Mouse (Mus musculus) cortical plate, adult 2 months (tissue): ENCODE measurements around the gene Uqcc1. TPM values are rescaled to one million over a fixed set of nuclear protein-coding genes. Genes with fewer than 3 reads are reported as not detected.
"Not testable (repeated sequence)": the region's sequence is repeated elsewhere in the genome, so short reads cannot be mapped to it uniquely, and the experiment has no call there.

Source experiments
- H3K27ac ChIP-seq: fragments of 200-500 bp; 2 replicates; pipeline ENCODE4 v1.5.1; 2012; ENCODE audit warnings: low read length, control low read depth, inconsistent platforms; ENCODE audit not compliant: insufficient read depth
- H3K4me1 ChIP-seq: fragments of 200-500 bp; 2 replicates; pipeline ENCODE4 v1.6.1; 2011; ENCODE audit warnings: low read length; ENCODE audit not compliant: control insufficient read depth, insufficient read depth
- H3K4me3 ChIP-seq: fragments of 200-500 bp; 2 replicates; pipeline ENCODE4 v1.5.1; 2011; ENCODE audit warnings: mild to moderate bottlenecking, low read length, control low read depth; ENCODE audit not compliant: insufficient read depth
- CTCF ChIP-seq: fragments of 200-500 bp; IDR thresholded peaks from 2 replicates; pipeline ENCODE4 v1.5.1; 2011; ENCODE audit warnings: mild to moderate bottlenecking, control low read depth, low read length; ENCODE audit not compliant: insufficient read depth; ENCODE audit errors: extremely low read depth
- POLR2A ChIP-seq: fragments of 200-500 bp; IDR thresholded peaks from 2 replicates; pipeline ENCODE4 v1.6.1; 2011; ENCODE audit warnings: mild to moderate bottlenecking, low read length, control low read depth; ENCODE audit not compliant: insufficient read depth; ENCODE audit errors: extremely low read depth
- polyA plus RNA-seq: library from polyadenylated mRNA; depleted of rRNA; stranded (reverse); fragments of >200 nt; gene quantifications from 2 replicates; pipeline ENCODE4 v1.2.3, GENCODE M21; 2012

Gene Uqcc1
- polyA plus RNA-seq, 1 experiment, result 54.9 TPM

DNA sequence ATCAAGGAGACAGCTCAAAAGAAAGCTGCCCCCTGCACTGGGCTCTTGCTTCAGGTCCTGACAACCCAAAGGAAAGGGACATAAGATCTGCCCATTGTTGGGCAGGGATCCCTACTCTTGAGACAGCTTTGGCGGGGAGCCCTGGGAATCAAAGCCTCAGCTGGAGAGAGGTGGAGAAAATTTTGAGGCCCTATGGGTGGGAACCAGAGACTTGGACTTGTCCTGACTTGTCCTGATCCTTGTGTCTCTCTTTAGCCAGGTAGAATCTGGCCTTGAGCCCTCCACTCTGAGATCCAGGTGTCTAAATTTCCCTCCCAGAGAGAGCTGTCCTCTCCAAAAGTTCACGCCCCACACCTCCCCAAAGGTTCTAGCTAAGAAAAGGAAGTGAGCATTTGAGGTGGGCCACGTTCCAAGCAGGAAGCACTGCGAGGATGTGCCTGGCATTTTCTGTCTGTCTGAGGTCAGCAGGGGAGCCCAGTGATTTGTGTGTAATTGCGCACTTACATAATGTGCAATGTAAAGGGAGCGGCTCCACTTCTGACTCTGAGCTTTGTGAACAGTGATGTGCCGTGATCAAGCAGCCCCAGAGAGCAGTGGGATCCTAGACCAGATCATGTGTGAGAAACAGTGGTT is 9.9 kb upstream of the Uqcc1 start:
- TF ChIP-seq POLR2A (no peak), CTCF (no peak)
- no peaks in the 10 kb centered on the region for H3K4me1 ChIP-seq
- no peak overlapping the region for H3K4me3 ChIP-seq
- no peak overlapping the region for H3K27ac ChIP-seq

DNA sequence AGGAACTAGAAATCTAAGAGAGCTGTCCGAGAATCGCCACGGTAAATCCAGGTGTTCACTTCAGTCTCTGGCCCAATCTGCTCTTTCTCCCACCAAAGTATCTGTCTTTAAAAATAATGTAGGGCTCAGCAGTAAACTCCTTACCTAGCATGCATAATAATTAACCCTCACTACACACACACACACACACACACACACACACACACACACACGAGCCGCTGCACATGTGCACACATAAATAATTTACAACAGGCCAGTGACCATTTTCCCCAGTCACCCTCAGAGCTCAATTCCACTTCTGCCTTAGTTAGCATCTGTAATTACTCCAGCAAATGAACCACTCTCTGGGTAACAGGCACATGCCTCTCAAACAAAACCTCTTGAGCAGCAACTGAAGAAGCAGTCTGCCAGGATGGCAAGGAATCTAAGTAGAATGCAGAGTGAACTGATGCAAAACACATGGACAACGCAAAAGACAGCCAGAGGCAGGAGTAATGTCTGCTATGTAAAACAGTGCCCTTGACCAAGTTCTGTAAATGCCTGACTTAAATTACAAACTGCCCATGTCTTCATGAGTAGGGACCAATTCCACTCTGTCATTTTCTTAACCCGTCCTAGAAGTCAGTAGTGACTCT is 1.3 kb downstream of the Uqcc1 start:
- Histone ChIP-seq H3K27ac (no peak overlapping the region), H3K4me3 (peak overlapping the region; percentile 58; the same call in 1 of the 2 replicates), H3K4me1 (peaks cover 2% of the 10 kb centered on the region; the same call in 1 of the 2 replicates)
- no peak for TF ChIP-seq CTCF
- no peak for TF ChIP-seq POLR2A

DNA sequence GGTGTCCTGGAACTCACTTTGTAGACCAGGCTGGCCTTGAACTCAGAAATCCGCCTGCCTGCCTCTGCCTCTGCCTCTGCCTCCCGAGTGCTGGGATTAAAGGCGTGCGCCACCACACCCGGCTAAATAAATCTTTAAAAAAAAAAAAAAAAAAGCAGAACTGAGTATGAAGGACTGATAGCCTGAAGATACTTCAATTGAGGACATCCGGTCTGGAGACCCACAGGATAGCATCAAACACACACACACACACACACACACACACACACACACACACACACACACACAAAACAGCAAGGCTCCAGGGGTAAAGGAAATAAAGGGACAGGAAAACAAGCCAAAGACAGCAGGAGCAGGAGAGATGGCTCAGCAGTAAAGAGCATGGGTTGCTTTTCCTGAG is 4.9 kb downstream of the Uqcc1 start:
- not testable (repeated sequence) for H3K4me3 ChIP-seq, H3K4me1 ChIP-seq, H3K27ac ChIP-seq

DNA sequence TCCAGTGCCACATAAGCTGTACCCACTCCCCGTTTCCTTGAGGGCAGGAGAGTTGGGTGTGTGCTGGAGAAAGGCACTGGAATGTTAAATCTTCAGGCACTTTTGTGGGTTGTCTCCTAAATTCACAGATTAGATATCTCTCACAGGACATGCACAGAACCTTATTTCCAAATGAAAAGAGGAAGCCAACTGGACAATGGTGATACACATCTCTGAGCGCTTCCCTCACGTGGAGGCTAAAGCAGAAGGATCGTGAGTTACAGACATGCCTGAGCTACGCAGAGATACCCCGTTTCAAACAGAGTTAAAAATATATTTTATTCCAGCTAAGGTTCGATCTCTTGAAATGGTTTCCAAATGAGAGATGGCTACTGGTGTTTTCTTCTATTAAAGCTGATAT is 7.0 kb downstream of the Uqcc1 start:
- no peak overlapping the region for H3K4me3 ChIP-seq
- no peak overlapping the region for H3K27ac ChIP-seq
- no peak for TF ChIP-seq CTCF
- no peaks in the 10 kb centered on the region for H3K4me1 ChIP-seq

DNA sequence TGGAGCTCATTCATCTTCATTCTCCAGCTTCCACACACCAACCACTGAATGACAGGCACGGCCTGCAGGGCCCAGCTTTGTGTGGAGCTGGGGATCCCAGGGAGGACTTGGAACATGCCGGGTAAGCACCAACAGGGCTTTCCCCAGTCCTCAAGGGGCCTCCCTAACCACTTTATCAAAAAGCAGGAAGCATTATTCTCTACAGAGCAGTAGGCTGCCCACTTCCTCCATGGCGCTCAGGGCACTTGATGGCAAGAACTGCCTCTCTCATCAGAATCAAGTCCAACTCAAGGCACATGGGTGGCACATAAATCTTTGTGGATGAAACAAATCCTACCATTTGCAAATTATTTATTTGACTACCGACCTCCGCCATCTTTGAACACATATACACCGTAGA is 15.4 kb downstream of the Uqcc1 start:
- Histone ChIP-seq H3K27ac (no peak overlapping the region), H3K4me3 (no peak overlapping the region), H3K4me1 (no peaks in the 10 kb centered on the region)
- TF ChIP-seq CTCF (no peak), POLR2A (no peak)

DNA sequence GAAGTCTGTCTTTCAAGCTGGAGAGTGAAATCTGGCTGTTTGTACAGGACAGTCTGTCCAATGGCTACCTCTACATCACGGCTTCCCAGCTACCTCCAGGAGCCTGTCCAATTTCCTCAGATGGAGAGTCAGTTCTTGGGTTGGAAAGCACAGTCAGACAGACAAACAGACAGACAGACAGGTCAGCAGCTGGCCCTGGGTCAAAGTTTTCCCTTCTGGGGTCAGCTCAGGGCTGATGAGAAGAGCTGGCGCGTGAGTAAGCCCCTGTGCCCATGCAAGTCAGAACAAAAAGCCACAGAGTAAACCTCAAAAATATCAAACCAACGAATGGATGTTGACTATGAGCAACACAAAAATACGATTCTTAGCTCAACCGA is 26.5 kb downstream of the Uqcc1 start:
- no peak overlapping the region for H3K4me3 ChIP-seq
- TF ChIP-seq CTCF (no peak), POLR2A (no peak)
- H3K27ac ChIP-seq, result no peak overlapping the region

DNA sequence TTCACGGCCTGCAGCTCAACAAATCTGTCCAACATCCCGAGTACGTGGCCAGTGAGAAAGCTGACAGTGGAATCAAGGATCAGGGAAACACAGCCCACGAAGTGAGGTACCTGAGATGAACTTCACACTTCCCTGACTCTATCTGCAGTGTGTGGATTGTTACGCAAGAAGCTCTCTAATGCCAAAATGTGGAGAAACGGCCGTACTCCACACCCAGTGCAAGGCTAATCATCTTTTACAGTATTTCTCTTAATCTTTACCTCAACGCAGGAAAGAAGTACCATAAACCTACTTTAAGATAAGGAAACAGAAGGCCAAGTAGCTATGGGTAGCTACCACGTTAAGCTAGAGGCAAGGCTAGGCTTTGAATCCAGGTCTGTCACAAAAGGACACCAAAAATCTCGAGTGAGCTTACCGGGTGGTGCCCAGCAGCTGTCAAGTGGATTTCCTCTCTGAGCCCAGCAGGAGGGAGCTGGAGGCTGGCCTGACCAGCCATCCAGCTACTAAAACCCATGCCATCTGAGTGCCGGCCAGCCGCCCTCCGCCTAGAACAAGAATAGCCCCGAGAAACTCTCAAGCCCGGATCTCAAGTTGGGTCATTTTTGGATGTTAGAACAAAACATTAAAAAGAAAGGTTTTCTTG is 27.0 kb downstream of the Uqcc1 start:
- TF ChIP-seq CTCF (no peak), POLR2A (no peak)
- no peak overlapping the region for H3K4me3 ChIP-seq
- no peaks in the 10 kb centered on the region for H3K4me1 ChIP-seq
- H3K27ac ChIP-seq, result no peak overlapping the region

More for the DNA sequence above, 26.5 kb downstream of the Uqcc1 start:
- H3K4me1 ChIP-seq, result no peaks in the 10 kb centered on the region

DNA sequence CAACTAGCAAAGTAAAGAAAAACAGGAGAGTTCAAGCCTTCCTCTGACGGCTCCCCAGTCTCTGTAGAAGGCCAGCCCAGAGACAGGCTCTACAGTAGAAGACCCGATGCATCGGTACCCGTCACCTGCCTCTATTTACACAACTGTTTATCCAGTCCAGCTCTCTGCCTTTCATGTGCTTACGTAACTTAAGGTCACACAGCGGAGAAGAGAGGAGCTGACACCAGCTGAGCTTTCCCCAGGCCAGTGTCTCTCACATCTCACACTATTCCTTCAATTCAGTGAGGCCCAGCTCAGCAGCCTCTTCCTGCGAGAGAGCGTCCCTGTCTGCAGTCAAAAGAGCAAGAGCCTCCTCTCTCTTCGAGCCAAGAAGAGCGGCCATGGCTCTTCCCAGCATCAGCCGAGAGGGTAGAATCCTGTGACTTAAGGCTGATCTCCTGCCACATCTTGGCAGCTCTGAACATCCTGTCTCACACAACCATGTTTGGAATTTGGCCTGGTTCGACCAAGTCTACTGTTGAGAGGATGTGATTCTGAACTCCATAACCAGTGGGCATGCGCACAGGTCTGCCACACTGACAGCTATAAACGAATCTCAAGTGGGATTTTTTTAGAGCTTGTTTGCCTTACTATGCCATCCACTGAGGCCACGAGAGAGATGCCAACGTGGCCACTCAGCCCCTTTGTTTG is 34.9 kb downstream of the Uqcc1 start:
- Histone ChIP-seq H3K27ac (no peak overlapping the region), H3K4me3 (no peak overlapping the region), H3K4me1 (no peaks in the 10 kb centered on the region)
- TF ChIP-seq CTCF, result no peak
- no peak for TF ChIP-seq POLR2A

DNA sequence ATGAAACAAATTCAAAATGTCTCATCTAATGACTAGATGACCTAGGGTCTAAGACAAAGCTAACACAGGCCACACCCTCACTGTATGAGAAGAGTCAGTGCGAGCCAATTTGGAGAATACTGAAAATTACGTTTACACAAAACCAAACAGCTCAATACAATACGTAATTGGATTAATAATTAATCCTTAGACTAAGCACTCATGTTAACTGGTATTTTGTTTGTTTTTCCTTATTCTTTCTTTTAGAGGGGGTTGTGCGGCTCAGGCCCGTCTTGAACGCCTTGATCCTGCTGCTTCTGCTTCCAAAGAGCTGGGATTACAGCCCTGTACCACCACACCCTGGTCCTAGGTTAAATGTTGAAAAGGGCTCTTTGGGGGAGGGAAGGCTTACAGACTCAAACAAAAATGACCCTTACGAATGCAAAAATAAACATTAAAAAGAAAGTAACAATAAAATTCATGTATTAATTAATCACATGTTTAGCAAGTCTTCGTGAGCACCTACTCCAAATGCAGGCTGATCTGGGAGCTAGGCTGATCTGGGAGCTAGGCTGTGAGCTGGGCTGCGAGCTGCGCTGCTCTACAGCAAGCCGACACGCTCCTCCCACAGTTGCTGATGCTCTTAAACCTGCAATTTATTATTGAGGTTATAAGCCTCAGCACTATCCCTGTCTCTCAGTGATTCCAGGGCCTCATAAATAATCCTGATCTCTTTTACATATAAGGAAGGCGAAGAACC is 35.6 kb downstream of the Uqcc1 start:
- TF ChIP-seq CTCF (no peak), POLR2A (no peak)
- Histone ChIP-seq H3K4me3 (no peak overlapping the region), H3K27ac (no peak overlapping the region), H3K4me1 (no peaks in the 10 kb centered on the region)
